Mouse (Mus musculus) olfactory bulb, adult 2 months (tissue): ENCODE data around the gene Hoxb1.

Experiments used
- CTCF ChIP-seq: fragments of 200-500 bp; IDR thresholded peaks from 2 replicates; pipeline ENCODE4 v1.5.1; 2012; ENCODE audit warnings: low read depth, mild to moderate bottlenecking, low read length, moderate library complexity; ENCODE audit not compliant: insufficient read depth
- POLR2A ChIP-seq: fragments of 200-500 bp; IDR thresholded peaks from 2 replicates; pipeline ENCODE4 v1.6.1; 2012; ENCODE audit warnings: mild to moderate bottlenecking, low read depth, low read length, moderate library complexity; ENCODE audit not compliant: insufficient read depth

- no peak for TF ChIP-seq CTCF
- TF ChIP-seq POLR2A = no peak
Measured at GRCm38 (mm10) chr11:96350791-96351190, 14.8 kb upstream of the Hoxb1 start.
